Mouse (Mus musculus): Measurements from ENCODE around the gene Adam19. TPM values are rescaled to one million over a fixed set of nuclear protein-coding genes. Genes with fewer than 3 reads are reported as not detected.
A peak's percentile ranks its signal among the peaks of the same experiment; 100 is the strongest.
"Not testable (repeated sequence)": the region's sequence is repeated elsewhere in the genome, so short reads cannot be mapped to it uniquely, and the experiment has no call there.

Adam19 gene
- total RNA-seq, 1 experiment from 2014 or later = 0.14 TPM

GRCm38 (mm10) chr11:46053457-46053856 lies 2.3 kb upstream of the Adam19 start:
- ATAC-seq (replicated peaks; ENCODE audit: low read depth, poor library complexity, severe bottlenecking) = not testable (repeated sequence)

- ATAC-seq (replicated peaks; ENCODE audit: low read depth, poor library complexity, severe bottlenecking) = no peak
Observed at GRCm38 (mm10) chr11:46054311-46054710, 1.5 kb upstream of the Adam19 start.

GRCm38 (mm10) chr11:46054911-46055895 lies 589 bp upstream of the Adam19 start:
- no peak for ATAC-seq (replicated peaks; ENCODE audit: low read depth, poor library complexity, severe bottlenecking)

- no peak for ATAC-seq (replicated peaks; ENCODE audit: low read depth, poor library complexity, severe bottlenecking)
Observed at GRCm38 (mm10) chr11:46056770-46057411, 1.1 kb downstream of the Adam19 start.

GRCm38 (mm10) chr11:46058011-46058410 lies 2.2 kb downstream of the Adam19 start:
- no peak for ATAC-seq (replicated peaks; ENCODE audit: low read depth, poor library complexity, severe bottlenecking)

- ATAC-seq (replicated peaks; ENCODE audit: low read depth, poor library complexity, severe bottlenecking) = no peak
Observed at GRCm38 (mm10) chr11:46058916-46059315, 3.1 kb downstream of the Adam19 start.

GRCm38 (mm10) chr11:46059887-46060650 lies 4.3 kb downstream of the Adam19 start:
- ATAC-seq (replicated peaks; ENCODE audit: low read depth, poor library complexity, severe bottlenecking) = no peak

GRCm38 (mm10) chr11:46060651-46061020 lies 4.8 kb downstream of the Adam19 start:
- ATAC-seq (replicated peaks; ENCODE audit: low read depth, poor library complexity, severe bottlenecking) = no peak

- peak; percentile 42; the same call in 1 of the 2 replicates for ATAC-seq (replicated peaks; ENCODE audit: low read depth, poor library complexity, severe bottlenecking)
Observed at GRCm38 (mm10) chr11:46061776-46062445, 6.1 kb downstream of the Adam19 start.

GRCm38 (mm10) chr11:46062569-46062968 lies 6.8 kb downstream of the Adam19 start:
- ATAC-seq (replicated peaks; ENCODE audit: low read depth, poor library complexity, severe bottlenecking) = no peak

GRCm38 (mm10) chr11:46062993-46063731 lies 7.4 kb downstream of the Adam19 start:
- ATAC-seq (replicated peaks; ENCODE audit: low read depth, poor library complexity, severe bottlenecking) = peak; percentile 61

GRCm38 (mm10) chr11:46064767-46065166 lies 9.0 kb downstream of the Adam19 start:
- ATAC-seq (replicated peaks; ENCODE audit: low read depth, poor library complexity, severe bottlenecking) = no peak

GRCm38 (mm10) chr11:46065201-46066011 lies 9.6 kb downstream of the Adam19 start:
- ATAC-seq (replicated peaks; ENCODE audit: low read depth, poor library complexity, severe bottlenecking) = no peak; the same call in 1 of the 2 replicates

GRCm38 (mm10) chr11:46067371-46068060 lies 11.7 kb downstream of the Adam19 start:
- ATAC-seq (replicated peaks; ENCODE audit: low read depth, poor library complexity, severe bottlenecking) = no peak

- ATAC-seq (replicated peaks; ENCODE audit: low read depth, poor library complexity, severe bottlenecking) = no peak
Observed at GRCm38 (mm10) chr11:46068756-46069407, 13.1 kb downstream of the Adam19 start.

GRCm38 (mm10) chr11:46069408-46070003 lies 13.7 kb downstream of the Adam19 start:
- ATAC-seq (replicated peaks; ENCODE audit: low read depth, poor library complexity, severe bottlenecking) = no peak

- ATAC-seq (replicated peaks; ENCODE audit: low read depth, poor library complexity, severe bottlenecking) = no peak
Observed at GRCm38 (mm10) chr11:46070161-46070560, 14.4 kb downstream of the Adam19 start.
